Mouse (Mus musculus) kidney, embryonic 15.5 days (tissue): ENCODE measurements around the gene Klhl12. TPM values are rescaled to one million over a fixed set of nuclear protein-coding genes. Genes with fewer than 3 reads are reported as not detected.
"Not testable (repeated sequence)": the region's sequence is repeated elsewhere in the genome, so short reads cannot be mapped to it uniquely, and the experiment has no call there.

ENCODE experiments used
- ATAC-seq: fragments of 200-750 bp; cut with Nextera tagmentation; replicated peaks from 2 replicates; pipeline ENCODE4 v1.8.0; 2017; ENCODE audit warnings: moderate TSS enrichment; ENCODE audit not compliant: low FRiP score
- H3K27ac ChIP-seq: fragments of 300-500 bp; sonication (generic); 2 replicates; pipeline ENCODE4 v1.5.1; 2015; ENCODE audit warnings: mild to moderate bottlenecking, inconsistent platforms
- H3K27me3 ChIP-seq: fragments of 300-500 bp; sonication (generic); 2 replicates; pipeline ENCODE4 v1.6.1; 2015; ENCODE audit warnings: inconsistent platforms
- H3K36me3 ChIP-seq: fragments of 300-500 bp; sonication (generic); 2 replicates; pipeline ENCODE4 v1.6.1; 2015; ENCODE audit warnings: inconsistent platforms
- H3K4me1 ChIP-seq: fragments of 300-500 bp; sonication (generic); 2 replicates; pipeline ENCODE4 v1.6.1; 2015; ENCODE audit warnings: inconsistent platforms
- H3K4me2 ChIP-seq: fragments of 300-500 bp; sonication (generic); 2 replicates; pipeline ENCODE4 v1.6.1; 2015; ENCODE audit warnings: moderate library complexity, mild to moderate bottlenecking, inconsistent platforms
- H3K4me3 ChIP-seq: fragments of 300-500 bp; sonication (generic); replicated peaks from 2 replicates; pipeline ENCODE4 v1.5.1; 2015; ENCODE audit warnings: mild to moderate bottlenecking, inconsistent platforms
- H3K9ac ChIP-seq: fragments of 300-500 bp; sonication (generic); 2 replicates; pipeline ENCODE4 v1.6.1; 2015; ENCODE audit warnings: mild to moderate bottlenecking, inconsistent platforms
- H3K9me3 ChIP-seq: fragments of 300-500 bp; sonication (generic); replicated peaks from 2 replicates; pipeline ENCODE4 v1.6.1; 2016; ENCODE audit warnings: inconsistent platforms
- WGBS: fragments of 180-500 bp; shearing (Covaris S2); methylation state at CpG from one replicate; pipeline ENCODE4 v1.1.7; 2015; ENCODE audit warnings: mixed read lengths; 5-methylcytosine and 5-hydroxymethylcytosine counted together
- polyA plus RNA-seq: library from polyadenylated mRNA; unstranded; fragments of >200 nt; fragmentation: Nextera tagmentation; extraction: Ambion mirVana; gene quantifications from 2 replicates; pipeline ENCODE4 v1.2.1, GENCODE M21; 2015

Klhl12 gene
- polyA plus RNA-seq, 1 experiment from 2014 or later, result 31.3 TPM

GRCm38 (mm10) chr1:134500916-134501315 is 45.6 kb downstream of the Klhl12 start:
- no peaks in the 10 kb centered on the region for H3K27me3 ChIP-seq
- H3K4me1 ChIP-seq, result peaks cover 5% of the 10 kb centered on the region
- ATAC-seq, result no peak
- H3K9me3 ChIP-seq, result no peaks in the 10 kb centered on the region
- H3K4me2 ChIP-seq, result no peak overlapping the region
- H3K9ac ChIP-seq, result no peak overlapping the region
- peaks cover 39% of the 10 kb centered on the region for H3K36me3 ChIP-seq
- no peak overlapping the region for H3K4me3 ChIP-seq
- H3K27ac ChIP-seq, result no peak overlapping the region
- 100% methylated on average over 1 of the region's 1 CpGs for WGBS

- Histone ChIP-seq H3K27me3 (no peaks in the 10 kb centered on the region), H3K4me1 (no peaks in the 10 kb centered on the region), H3K9me3 (no peaks in the 10 kb centered on the region), H3K9ac (no peak overlapping the region), H3K36me3 (peaks cover 59% of the 10 kb centered on the region), H3K27ac (no peak overlapping the region), H3K4me3 (no peak overlapping the region), H3K4me2 (no peak overlapping the region)
- WGBS, result 87% methylated on average over 8 of the region's 8 CpGs
- no peak for ATAC-seq
These were observed 50.9 kb downstream of the Klhl12 start for GRCm38 (mm10) chr1:134506201-134506600.

GRCm38 (mm10) chr1:134510018-134510417 is 54.7 kb downstream of the Klhl12 start:
- Histone ChIP-seq H3K4me2 (no peak overlapping the region), H3K4me1 (peaks cover 20% of the 10 kb centered on the region), H3K9me3 (no peaks in the 10 kb centered on the region), H3K27ac (no peak overlapping the region), H3K9ac (no peak overlapping the region), H3K36me3 (peaks cover 39% of the 10 kb centered on the region), H3K4me3 (no peak overlapping the region), H3K27me3 (peaks cover 14% of the 10 kb centered on the region)
- ATAC-seq, result no peak
- 24% methylated on average over 7 of the region's 7 CpGs for WGBS

GRCm38 (mm10) chr1:134512183-134512582 is 56.9 kb downstream of the Klhl12 start:
- WGBS, result 73% methylated on average over 4 of the region's 4 CpGs
- H3K36me3 ChIP-seq, result peaks cover 18% of the 10 kb centered on the region
- no peak overlapping the region for H3K4me2 ChIP-seq

GRCm38 (mm10) chr1:134512584-134512983 is 57.3 kb downstream of the Klhl12 start:
- no peak for ATAC-seq
- 50% methylated on average over 6 of the region's 6 CpGs for WGBS
- Histone ChIP-seq H3K4me2 (peak overlapping the region; percentile 84), H3K27ac (no peak overlapping the region), H3K9me3 (no peaks in the 10 kb centered on the region), H3K9ac (no peak overlapping the region), H3K4me3 (no peak overlapping the region), H3K4me1 (peaks cover 37% of the 10 kb centered on the region), H3K36me3 (peaks cover 14% of the 10 kb centered on the region), H3K27me3 (peaks cover 14% of the 10 kb centered on the region)

More at GRCm38 (mm10) chr1:134512183-134512582, 56.9 kb downstream of the Klhl12 start:
- Histone ChIP-seq H3K9ac (no peak overlapping the region), H3K9me3 (no peaks in the 10 kb centered on the region), H3K4me1 (peaks cover 34% of the 10 kb centered on the region), H3K27me3 (peaks cover 14% of the 10 kb centered on the region), H3K27ac (no peak overlapping the region), H3K4me3 (no peak overlapping the region)
- no peak for ATAC-seq

- peak; percentile 55 for ATAC-seq
- H3K27ac ChIP-seq, result peak overlapping the region; percentile 19; the same call in 1 of the 2 replicates
- peaks cover 8% of the 10 kb centered on the region; the same call in 1 of the 2 replicates for H3K36me3 ChIP-seq
- peaks cover 39% of the 10 kb centered on the region for H3K4me1 ChIP-seq
- H3K27me3 ChIP-seq, result peaks cover 14% of the 10 kb centered on the region
- peak overlapping the region; percentile 50 for H3K9ac ChIP-seq
- no peaks in the 10 kb centered on the region for H3K9me3 ChIP-seq
- H3K4me2 ChIP-seq, result peak overlapping the region; percentile 84
- peak overlapping the region; percentile 49 for H3K4me3 ChIP-seq
- WGBS, result 2% methylated on average over 38 of the region's 38 CpGs
These were observed 58.1 kb downstream of the Klhl12 start for GRCm38 (mm10) chr1:134513312-134513860.

- Histone ChIP-seq H3K9me3 (no peaks in the 10 kb centered on the region), H3K36me3 (peaks cover 5% of the 10 kb centered on the region; the same call in 1 of the 2 replicates), H3K27me3 (peaks cover 14% of the 10 kb centered on the region), H3K27ac (peak overlapping the region; percentile 19; the same call in 1 of the 2 replicates), H3K4me2 (peak overlapping the region; percentile 84), H3K9ac (peak overlapping the region; percentile 50), H3K4me3 (peak overlapping the region; percentile 49), H3K4me1 (peaks cover 44% of the 10 kb centered on the region)
- ATAC-seq, result no peak
- 38% methylated on average over 16 of the region's 16 CpGs for WGBS
These were observed 58.7 kb downstream of the Klhl12 start for GRCm38 (mm10) chr1:134513876-134514590.

GRCm38 (mm10) chr1:134515891-134516290 is 60.6 kb downstream of the Klhl12 start:
- no peak overlapping the region for H3K9ac ChIP-seq
- peaks cover 14% of the 10 kb centered on the region for H3K27me3 ChIP-seq
- H3K27ac ChIP-seq, result peak overlapping the region; percentile 84
- no peak overlapping the region for H3K4me3 ChIP-seq
- 71% methylated on average over 2 of the region's 2 CpGs for WGBS
- peaks cover 47% of the 10 kb centered on the region for H3K4me1 ChIP-seq
- H3K36me3 ChIP-seq, result no peaks in the 10 kb centered on the region
- no peak overlapping the region for H3K4me2 ChIP-seq
- ATAC-seq, result no peak
- H3K9me3 ChIP-seq, result no peaks in the 10 kb centered on the region

- Histone ChIP-seq H3K4me1 (peaks cover 47% of the 10 kb centered on the region), H3K27me3 (peaks cover 11% of the 10 kb centered on the region), H3K27ac (peak overlapping the region; percentile 84), H3K4me2 (no peak overlapping the region), H3K4me3 (no peak overlapping the region), H3K9me3 (no peaks in the 10 kb centered on the region), H3K9ac (no peak overlapping the region), H3K36me3 (no peaks in the 10 kb centered on the region)
- peak; percentile 78 for ATAC-seq
- 17% methylated on average over 4 of the region's 4 CpGs for WGBS
These were observed 61.3 kb downstream of the Klhl12 start for GRCm38 (mm10) chr1:134516491-134517198.

GRCm38 (mm10) chr1:134517841-134518240 is 62.5 kb downstream of the Klhl12 start:
- not testable (repeated sequence) for H3K27me3 ChIP-seq

GRCm38 (mm10) chr1:134518677-134519076 is 63.3 kb downstream of the Klhl12 start:
- peaks cover 33% of the 10 kb centered on the region for H3K4me1 ChIP-seq
- no peaks in the 10 kb centered on the region for H3K27me3 ChIP-seq
- WGBS, result 4% methylated on average over 7 of the region's 7 CpGs
- no peak overlapping the region for H3K27ac ChIP-seq
- no peak overlapping the region for H3K4me3 ChIP-seq
- H3K9ac ChIP-seq, result no peak overlapping the region
- H3K36me3 ChIP-seq, result no peaks in the 10 kb centered on the region
- H3K9me3 ChIP-seq, result no peaks in the 10 kb centered on the region
- peak; percentile 87 for ATAC-seq
- H3K4me2 ChIP-seq, result no peak overlapping the region

More at GRCm38 (mm10) chr1:134517841-134518240, 62.5 kb downstream of the Klhl12 start:
- peaks cover 41% of the 10 kb centered on the region for H3K4me1 ChIP-seq
- whole genome bisulfite sequencing, result 92% methylated on average over 14 of the region's 14 CpGs
- peak overlapping the region; percentile 84; the same call in 1 of the 2 replicates for H3K27ac ChIP-seq
- H3K9me3 ChIP-seq, ATAC-seq, H3K4me2 ChIP-seq, H3K4me3 ChIP-seq, H3K36me3 ChIP-seq, H3K9ac ChIP-seq: not testable (repeated sequence)

- not testable (repeated sequence) for H3K9ac ChIP-seq, H3K4me2 ChIP-seq, H3K4me3 ChIP-seq, H3K27ac ChIP-seq, H3K9me3 ChIP-seq, H3K27me3 ChIP-seq, ATAC-seq, H3K36me3 ChIP-seq
- WGBS, result 88% methylated on average over 5 of the region's 5 CpGs
- peaks cover 31% of the 10 kb centered on the region for H3K4me1 ChIP-seq
These were observed 63.9 kb downstream of the Klhl12 start for GRCm38 (mm10) chr1:134519201-134519600.
